Mouse (Mus musculus) heart, postnatal 25 days (tissue): ENCODE results near the gene Suco. TPM values are rescaled to one million over a fixed set of nuclear protein-coding genes. Genes with fewer than 3 reads are reported as not detected.

Experiments used
- DNase-seq: peaks from one replicate; pipeline ENCODE4 v3.0.0; 2022; ENCODE audit warnings: low spot score
- intact Hi-C: fragments of 180-260 bp; cut with DNase I; formaldehyde crosslinking; loops from one replicate; pipeline ENCODE4 v1.15.1; 2025
- total RNA-seq, 2 experiments: library from RNA; stranded (reverse); gene quantifications; 2 replicates each; pipeline ENCODE4 v1.2.3; 2021

Suco gene
- total RNA-seq, 2 experiments from 2014 or later: 12.6 to 13.7 TPM

DNA sequence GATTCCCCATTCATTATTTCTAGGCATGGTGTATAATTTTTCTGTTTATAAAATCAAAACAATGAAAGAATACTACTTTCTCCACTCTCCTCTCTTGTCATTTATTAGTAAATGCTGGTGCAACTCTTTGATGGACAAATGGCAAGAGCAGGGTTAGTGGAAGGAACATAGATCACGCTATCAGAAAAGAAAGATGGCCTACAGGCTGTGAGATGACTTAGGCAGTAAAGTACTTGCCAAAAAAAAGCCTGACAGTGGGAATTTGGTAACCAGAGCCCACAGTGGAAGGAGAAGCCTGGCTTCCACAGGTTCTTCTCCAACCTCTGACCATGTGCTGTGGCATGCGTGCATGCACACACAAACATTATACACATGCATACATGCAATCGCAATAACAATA, 18.5 kb upstream of the Suco start:
- intact Hi-C loops: no loop called here
- DNase-seq: no peak

DNA sequence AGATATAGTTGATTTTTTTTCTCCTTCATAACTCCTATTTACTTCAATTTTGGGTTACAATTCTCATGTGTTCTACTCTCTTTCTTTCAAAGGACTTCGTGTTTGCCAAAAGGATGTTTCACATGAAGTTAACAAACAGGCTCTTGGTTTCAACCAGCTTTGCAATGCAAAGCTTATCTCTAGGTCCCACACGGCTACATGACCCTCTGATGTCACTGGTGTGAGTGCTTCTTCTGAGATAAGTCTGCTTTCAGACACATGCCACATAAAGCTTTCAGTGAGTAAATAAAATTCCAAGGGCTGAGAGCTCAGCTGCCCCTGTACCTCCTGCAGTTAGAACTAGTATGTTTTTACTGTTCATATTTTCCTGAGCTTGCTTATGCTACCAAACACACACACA, 18.1 kb upstream of the Suco start:
- intact Hi-C loops: no loop called here
- no peak for DNase-seq

DNA sequence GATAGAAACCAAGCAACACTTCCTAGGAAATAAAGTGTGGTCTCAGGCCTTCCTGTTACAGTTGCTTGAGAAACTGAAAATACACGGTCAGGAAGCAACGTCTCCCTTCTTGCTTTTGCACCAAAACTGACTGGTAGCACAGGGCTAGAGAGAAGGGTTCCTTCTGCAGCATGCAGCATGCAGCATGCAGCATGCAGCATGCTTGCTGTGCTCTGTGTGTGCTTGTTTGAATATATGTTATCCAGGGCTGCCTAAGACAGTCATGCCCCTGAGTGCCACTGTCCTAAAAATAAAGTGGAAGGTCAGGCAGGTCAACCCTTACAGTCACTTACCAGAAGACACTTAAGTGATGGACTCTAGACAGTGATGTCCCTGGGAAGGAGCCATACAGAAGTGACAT, 17.6 kb upstream of the Suco start:
- no peak for DNase-seq
- intact Hi-C loops: no loop called here

DNA sequence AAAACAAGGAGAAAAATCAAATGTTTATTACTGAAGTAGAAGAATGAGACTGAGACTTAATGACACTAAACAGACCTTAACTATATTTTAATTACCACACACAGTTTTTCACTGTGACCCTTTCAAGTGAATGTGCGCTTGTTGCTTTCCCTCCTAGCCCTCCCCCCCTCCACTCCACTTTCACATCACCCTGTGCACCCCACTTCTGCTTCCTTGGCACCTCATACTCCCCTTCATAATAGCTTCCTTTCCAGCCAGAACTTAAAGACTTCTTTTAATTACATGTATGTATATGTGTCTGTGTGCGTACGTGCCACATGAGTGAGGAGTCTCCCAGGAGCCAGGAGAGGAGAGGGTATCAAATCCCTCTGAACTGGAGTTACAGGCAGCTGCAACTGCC, 12.3 kb upstream of the Suco start:
- no peak for DNase-seq
- intact Hi-C loops: no loop called here

DNA sequence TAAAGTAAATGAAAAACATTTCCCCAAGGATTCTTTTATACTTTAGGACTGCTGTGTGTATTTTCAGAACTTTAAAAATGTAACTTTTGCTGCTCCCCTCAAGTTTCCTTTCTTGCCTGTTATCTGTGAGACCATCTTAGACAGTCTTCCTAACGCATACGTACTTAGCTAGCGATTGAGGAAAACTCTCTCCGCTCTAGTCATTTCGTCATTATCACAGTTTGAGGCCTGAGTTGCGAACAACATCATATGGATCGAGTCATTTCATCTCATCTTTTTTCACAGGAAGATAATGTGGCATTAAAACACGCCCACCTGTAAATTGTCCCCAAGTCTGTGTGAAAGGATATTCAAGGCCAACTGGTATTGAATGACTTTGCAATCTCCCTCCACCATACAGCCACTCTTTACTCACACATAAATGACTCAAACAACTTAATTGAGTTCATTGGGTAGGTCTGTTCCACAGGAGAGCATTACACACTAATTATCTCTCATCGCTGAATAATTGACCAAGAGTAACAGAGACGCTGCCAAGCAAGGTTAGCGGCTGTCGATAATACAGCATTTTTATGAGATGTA, 11.3 kb upstream of the Suco start:
- intact Hi-C loops: no loop called here

DNA sequence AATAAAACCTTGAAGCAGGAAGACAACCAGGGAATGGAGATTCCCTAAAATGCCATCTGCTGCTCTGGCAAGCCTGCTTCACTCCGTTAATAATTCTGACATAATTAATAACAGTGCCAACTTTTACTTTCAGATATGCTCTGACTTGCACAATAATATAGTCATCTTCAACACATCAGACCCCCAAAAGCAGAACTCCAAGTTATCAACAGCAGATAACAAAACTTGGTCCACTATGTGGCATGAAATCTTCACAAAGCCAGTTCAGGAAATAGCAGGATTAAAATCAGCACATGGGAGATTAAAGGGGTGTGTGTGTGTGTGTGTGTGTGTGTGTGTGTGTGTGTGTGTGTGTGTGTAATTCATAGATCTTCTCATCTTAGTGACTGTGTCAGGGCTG, 9.3 kb upstream of the Suco start:
- intact Hi-C loops: no loop called here
- DNase-seq: no peak

More for the DNA sequence above, 11.3 kb upstream of the Suco start:
- DNase-seq: no peak

DNA sequence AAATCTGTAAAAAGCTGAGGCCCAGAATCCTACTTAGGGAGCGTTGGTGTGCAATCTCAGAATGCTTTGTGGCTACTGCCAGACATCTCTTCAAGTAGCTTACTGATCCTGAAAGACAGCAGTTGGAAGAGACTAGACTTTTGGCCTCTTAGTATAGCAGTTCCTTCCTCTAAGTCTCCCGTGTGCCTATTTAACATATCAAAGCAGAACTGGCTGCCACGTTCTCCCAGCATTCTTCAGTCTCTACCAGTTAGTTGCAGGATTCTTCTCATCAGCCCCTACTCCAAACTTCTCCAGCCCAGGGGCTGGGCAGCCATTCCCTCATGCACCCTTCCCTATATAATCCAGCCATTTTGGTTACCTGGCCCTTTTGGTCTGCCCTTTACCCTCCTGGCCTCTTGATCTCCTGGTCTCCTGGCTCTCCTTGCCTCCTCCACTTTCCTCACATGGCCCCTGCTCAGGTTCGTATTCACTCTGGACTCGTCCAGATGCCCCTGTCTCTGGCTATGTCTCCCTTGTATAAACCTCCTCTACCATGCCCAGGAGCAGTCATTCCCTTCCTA, 1.2 kb upstream of the Suco start:
- intact Hi-C loops: loop anchor here (2.0 kb wide), 1 partner anchor 91 kb away; the partner anchor contains the start of gene Pigc
- DNase-seq: no peak

DNA sequence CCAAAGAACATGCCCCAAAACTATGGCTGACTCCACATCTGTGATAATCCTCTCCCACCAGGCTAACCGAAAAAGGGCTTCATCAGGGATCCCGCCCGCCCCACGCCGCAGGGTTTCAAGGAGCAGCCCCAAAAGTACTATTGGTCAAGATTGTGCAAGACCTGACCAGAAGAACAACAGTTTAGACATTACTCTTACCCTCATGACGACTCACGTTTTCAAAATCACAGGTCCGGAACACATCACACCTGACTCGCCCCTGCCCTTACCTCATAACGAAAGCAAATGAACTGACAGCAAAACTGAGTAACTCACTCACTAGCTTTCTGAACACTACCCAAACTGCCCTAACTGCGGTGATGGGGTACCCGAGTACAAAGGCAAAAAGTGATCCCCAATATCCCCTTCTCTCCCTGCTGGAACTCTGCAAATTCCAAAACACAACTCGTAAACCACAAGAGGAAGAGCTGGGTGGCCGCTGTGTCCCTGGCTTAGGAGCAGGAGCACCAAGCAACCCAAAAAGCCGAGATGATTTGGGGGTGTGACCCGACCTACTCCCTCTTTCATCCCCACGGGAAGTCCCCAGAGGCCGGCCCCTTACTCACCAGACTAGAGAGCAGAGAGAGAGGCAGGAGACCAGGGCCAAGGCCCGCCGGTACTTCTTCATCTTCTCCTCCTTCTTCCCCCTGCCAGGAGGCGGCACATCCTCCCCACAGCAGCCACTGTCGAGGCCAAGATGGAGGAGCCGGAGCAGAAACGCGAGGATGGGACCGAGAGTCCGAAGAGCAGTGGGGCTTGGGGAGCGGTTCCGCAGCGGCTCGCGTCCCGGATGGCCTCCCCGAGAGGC, 553 bp downstream of the Suco start:
- intact Hi-C loops: loop anchor here (2.0 kb wide), 1 partner anchor 93 kb away; the partner anchor contains the start of gene Pigc
- no peak for DNase-seq

DNA sequence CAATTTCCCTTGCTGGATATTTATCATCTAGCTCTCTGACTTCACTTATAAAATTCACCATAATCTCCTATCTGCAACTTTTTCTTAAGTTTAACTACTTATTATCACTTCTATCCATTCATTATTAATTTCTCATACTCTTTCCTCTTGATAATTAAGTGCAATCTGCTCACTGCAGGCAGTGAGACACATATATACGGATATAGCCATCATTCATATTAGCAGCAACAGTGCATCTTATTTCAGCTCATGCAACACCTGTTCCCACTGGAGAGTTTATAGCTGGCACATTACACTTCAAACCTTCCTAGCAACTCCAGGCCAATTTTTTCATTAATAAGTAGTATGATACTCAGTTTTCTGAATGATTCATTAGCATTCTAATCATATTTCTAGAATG, 7.1 kb downstream of the Suco start:
- intact Hi-C loops: no loop called here

DNA sequence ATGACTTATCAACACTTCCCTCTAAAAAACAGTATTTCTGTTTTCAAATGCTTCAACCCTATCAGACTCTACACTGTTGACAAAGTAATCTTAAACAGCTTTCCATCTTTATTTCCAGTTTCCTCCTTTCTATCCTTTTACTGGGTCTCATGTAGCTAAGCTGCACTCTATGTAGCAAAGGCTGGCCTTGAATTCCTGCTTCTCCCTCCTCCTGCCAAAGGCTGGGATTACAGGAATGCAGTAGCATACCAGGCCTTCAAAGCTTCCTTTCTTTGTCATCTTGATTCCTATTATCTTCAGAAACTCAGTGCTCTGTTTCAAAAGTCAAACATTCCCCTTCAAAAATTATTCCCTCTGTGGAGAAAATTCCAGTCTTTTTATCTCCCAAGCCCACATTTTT, 8.1 kb downstream of the Suco start:
- no peak for DNase-seq
- intact Hi-C loops: no loop called here

More for the DNA sequence above, 7.1 kb downstream of the Suco start:
- DNase-seq: no peak

DNA sequence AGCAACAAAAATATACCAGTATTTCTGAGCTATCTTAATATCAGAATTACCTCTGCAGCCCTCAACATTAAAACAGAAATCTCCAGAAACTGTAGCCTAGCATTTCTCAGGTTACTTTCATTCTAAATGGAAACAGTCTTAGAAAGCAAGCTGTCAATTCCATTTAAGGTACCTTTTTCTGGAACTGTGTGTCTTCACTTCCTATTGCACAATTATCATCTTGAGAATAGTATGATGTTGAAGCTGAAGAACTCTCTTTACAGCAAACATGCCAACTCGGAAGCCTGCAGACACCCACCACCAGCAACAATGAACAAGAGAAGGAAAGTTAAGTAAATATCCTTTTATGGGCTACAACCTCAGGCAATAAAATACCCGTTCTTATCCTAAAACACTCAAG, 12.7 kb downstream of the Suco start:
- DNase-seq: no peak
- intact Hi-C loops: no loop called here

DNA sequence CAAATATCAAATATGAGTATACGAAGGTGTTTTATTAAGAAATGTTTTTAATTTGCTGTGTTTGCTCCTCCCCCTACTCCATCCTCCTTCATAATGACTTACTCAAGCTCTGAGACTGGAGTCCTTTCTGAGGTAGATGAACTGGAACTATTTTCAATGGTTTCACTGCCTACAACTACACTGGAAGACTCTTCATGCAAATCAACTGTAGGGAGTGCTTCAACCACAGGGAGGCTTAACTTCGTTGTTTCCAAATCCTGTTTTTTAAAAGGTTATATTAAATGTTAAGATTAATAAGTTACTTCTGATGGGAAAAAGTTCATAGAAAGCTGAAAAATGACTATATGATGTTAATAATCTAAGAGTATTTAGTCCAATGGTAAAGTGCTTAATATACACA, 17.2 kb downstream of the Suco start:
- intact Hi-C loops: no loop called here
- no peak for DNase-seq

DNA sequence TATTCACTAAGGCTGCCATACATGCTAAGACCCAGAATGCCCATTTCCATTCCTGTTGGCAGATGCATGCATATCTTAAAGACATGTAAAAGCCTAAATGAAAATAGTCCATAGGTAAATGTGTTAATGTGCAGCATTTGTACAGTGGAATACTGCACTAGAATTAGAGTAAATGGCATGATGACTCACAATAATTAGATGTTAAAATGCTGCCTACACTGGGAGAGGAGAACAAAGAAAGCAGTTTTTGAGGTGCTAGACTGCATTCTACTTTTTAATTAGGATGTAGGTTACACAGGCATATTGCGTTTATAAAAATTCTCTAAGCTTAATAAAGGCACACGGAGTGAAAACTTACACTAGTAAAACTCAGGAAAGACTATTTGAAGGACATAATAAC, 49.8 kb downstream of the Suco start:
- no peak for DNase-seq

DNA sequence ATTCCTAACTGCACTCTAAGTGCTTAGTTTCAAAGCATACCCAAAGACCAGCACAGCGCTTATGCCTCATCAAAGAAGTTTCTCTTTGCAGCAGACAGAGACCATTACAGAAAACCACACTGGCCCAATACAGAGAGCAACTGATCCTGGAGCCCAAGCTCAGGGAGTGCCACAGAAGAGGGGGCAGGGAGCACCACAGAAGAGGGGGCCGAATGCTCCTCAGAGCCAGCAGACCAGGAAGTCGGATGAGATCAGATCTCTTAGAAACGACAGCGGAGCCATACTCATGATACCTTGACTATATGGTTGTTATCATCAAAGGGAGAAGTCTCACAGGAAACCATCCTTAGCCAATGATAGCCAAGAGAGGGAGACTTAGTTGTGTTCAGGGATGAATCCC, 67.1 kb downstream of the Suco start:
- intact Hi-C loops: loop anchor here (5.0 kb wide), 1 partner anchor 212 kb away; no protein-coding TSS in a partner anchor
- DNase-seq: no peak

More for the DNA sequence above, 49.8 kb downstream of the Suco start:
- intact Hi-C loops: no loop called here

DNA sequence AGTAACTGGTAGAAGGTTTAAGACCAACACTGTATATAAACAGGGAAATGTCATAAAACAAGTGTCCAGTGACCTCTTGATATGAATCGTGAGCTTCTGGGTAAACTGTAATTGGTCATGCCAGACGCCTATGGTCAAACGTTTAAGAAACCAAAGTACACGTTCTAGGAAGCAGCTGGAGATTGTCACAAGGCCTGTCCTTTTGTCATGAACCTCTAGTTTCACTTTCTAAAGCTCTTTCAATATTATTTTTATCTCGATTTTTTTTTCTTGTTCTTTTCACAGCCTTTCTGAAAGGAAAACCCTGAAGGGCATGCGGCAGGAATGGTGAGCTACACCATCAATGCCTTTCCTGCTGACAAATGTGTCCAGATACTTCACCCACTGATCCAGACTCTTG, 67.5 kb downstream of the Suco start:
- intact Hi-C loops: loop anchor here (5.0 kb wide), 1 partner anchor 212 kb away; no protein-coding TSS in a partner anchor
- DNase-seq: no peak

DNA sequence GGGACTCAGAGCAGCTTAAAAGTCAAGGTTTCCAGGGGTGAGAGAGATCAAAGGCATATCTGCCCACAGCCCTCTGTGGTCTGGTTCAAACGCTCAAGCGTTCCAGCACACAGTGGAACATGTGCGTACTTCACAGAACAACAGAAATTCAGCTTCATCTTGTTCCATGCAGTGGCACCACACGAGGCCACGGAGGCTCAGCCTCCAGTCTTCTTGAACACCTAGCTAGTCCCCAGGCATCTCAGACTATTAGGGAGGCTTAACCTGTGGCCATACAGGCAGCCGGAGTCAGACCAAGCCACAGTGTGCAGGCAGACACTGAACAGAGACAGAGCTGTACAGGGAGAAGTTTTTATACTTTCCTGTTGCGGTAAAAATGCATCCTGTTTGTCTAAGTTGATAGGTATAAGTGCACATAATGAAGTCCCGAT, 71.9 kb downstream of the Suco start:
- DNase-seq: no peak
- intact Hi-C loops: no loop called here

DNA sequence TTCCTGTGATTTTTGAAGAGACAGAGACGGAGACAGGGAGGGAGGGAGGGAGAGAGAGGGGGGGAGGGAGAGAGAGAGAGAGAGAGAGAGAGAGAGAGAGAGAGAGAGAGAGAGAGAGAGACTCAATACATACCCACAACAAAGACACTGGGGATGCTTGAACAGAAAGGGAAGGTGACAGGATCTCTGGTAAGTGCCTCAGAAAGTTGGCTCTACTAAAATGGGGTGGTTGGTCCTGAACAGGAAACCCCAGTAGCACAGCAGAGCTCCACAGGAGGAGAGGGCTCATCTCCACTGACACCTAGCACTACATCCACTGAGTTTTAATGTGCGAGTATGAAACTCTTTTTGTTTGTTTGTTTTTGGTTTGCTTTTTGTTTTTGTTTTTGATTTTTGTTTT, 75.2 kb downstream of the Suco start:
- no peak for DNase-seq
- intact Hi-C loops: no loop called here

DNA sequence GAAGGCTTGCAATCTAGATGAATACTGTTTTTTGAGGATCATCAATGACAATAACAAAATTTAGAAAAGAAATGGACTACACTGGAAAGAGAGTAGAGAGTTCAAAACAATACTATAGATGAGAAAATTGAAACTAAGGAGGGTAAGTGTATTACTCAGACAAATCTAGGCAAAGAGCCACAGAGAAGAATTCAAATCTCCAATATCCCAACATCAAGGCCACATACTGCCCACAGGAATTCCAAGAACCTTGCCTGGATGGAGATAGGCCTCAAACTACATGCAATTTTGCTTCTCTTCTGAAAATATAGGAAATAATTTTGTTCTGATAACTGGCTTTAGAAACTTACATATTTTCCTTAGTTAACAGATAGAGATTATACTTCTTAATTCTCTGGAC, 76.2 kb downstream of the Suco start:
- intact Hi-C loops: no loop called here
- no peak for DNase-seq

DNA sequence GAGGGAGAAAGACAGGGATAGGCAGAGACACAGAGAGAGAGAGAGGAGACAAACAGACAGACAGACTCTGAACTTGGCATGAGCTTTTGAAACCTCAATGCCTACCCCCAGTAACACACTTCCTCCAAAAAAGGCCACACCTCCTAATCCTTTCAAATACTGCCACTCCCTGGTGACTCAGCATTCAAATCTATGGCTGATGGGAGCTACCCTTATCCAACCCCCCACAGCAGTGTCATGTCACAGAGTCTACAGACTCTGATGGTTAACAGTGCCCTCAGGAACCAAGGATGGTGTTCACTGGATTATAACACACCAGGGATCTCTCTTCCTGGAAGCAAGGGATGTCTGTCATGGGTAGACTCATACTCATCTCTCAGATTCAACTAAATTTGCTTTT, 76.7 kb downstream of the Suco start:
- intact Hi-C loops: no loop called here
- DNase-seq: no peak

DNA sequence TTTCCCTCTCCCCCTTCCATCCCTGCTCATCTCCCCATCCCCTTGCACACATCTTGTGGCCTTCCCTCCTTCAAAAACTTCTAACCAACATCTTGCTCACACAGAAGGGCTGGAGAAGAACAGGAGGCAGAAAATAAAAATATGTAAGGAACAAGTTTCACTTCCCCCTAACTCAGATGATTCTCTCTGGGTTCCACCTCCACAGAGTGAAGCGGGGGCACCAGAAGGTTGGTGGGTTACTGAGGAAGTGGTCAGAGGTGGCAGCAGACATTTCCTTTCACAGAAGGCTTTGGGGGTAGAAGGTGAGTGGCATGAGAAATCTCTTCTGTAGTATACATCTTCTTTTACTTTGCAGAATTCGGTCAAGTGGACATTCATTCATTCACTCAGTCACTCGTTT, 77.6 kb downstream of the Suco start:
- no peak for DNase-seq
- intact Hi-C loops: no loop called here
